Comparison of ENCODE assay signal across 24 mouse cellular contexts in genomic region chr13:49108119-49108846, GRCm38 (mm10). TPM values are rescaled to one million over a fixed set of nuclear protein-coding genes. Genes with fewer than 3 reads are reported as not detected.
DNase-seq lines count a peak whose midpoint lies in the region; ATAC-seq lines count a peak whose summit lies in the region.
"Had no signal": no experiment of that assay in that cellular context is flagged by ENCODE, and none has a peak within 500 bp of the region (broad histone marks: within the 10 kb centered on the region; RNA-seq: fewer than 3 reads in every experiment).

No protein-coding gene starts in this region.

- H3K9ac ChIP-seq in hindbrain, embryonic 13.5 days, result no peak overlapping the region
- H3K9ac ChIP-seq in hindbrain, embryonic 12.5 days, result no peak overlapping the region
- no peak overlapping the region for H3K9ac ChIP-seq in midbrain, embryonic 15.5 days
- H3K9ac ChIP-seq: embryonic facial prominence, embryonic 15.5 days; heart, embryonic 15.5 days had no signal

- H3K4me2 ChIP-seq in hindbrain, embryonic 13.5 days, result no peak overlapping the region
- H3K4me2 ChIP-seq in hindbrain, embryonic 12.5 days (replicated peaks), result no peak overlapping the region
- H3K4me2 ChIP-seq in midbrain, embryonic 15.5 days, result no peak overlapping the region
- H3K4me2 ChIP-seq: embryonic facial prominence, embryonic 15.5 days; heart, embryonic 11.5 days; heart, embryonic 15.5 days had no signal

- peaks cover 13% of the 10 kb centered on the region for H3K36me3 ChIP-seq in hindbrain, embryonic 13.5 days
- no peaks in the 10 kb centered on the region for H3K36me3 ChIP-seq in hindbrain, embryonic 12.5 days
- no peaks in the 10 kb centered on the region for H3K36me3 ChIP-seq in midbrain, embryonic 15.5 days (replicated peaks)
- H3K36me3 ChIP-seq: embryonic facial prominence, embryonic 15.5 days; G1E; heart, embryonic 15.5 days had no signal

- 83% methylated on average over 8 of the region's 8 CpGs for WGBS in hindbrain, embryonic 13.5 days
- 85% methylated on average over 8 of the region's 8 CpGs for WGBS in hindbrain, embryonic 12.5 days
- WGBS in midbrain, embryonic 15.5 days, result 85% methylated on average over 8 of the region's 8 CpGs

- peak; percentile 20 for DNase-seq in c-Kit-positive CD71-negative TER-119-negative erythroid progenitor cells, embryonic 14.5 days (ENCODE audit: low read depth)
- no peak for DNase-seq in gastrocnemius, postnatal 4 days (ENCODE audit: low spot score in 2 of 2)
- no peak for DNase-seq in thymus, postnatal 4 days
- DNase-seq: adrenal gland, postnatal 10 days; B cell, adult 2 months; cerebellum, adult 18-20 months; cerebellum, adult 9-11 months; cerebellum, postnatal 36 days; gastrocnemius, postnatal 14 days; heart, adult 2 months; kidney, adult 11 months had no signal

- no peaks in the 10 kb centered on the region for H3K27me3 ChIP-seq in hindbrain, embryonic 13.5 days
- no peaks in the 10 kb centered on the region for H3K27me3 ChIP-seq in hindbrain, embryonic 12.5 days
- H3K27me3 ChIP-seq in midbrain, embryonic 15.5 days (replicated peaks), result no peaks in the 10 kb centered on the region
- H3K27me3 ChIP-seq: embryonic facial prominence, embryonic 15.5 days; heart, embryonic 15.5 days had no signal

- no peak overlapping the region for H3K4me3 ChIP-seq in hindbrain, embryonic 13.5 days
- no peak overlapping the region for H3K4me3 ChIP-seq in hindbrain, embryonic 12.5 days
- H3K4me3 ChIP-seq in midbrain, embryonic 15.5 days, result no peak overlapping the region
- H3K4me3 ChIP-seq: embryonic facial prominence, embryonic 15.5 days; erythroblast, embryonic 14.5 days; forebrain, embryonic 10.5 days; heart, adult 2 months; heart, embryonic 15.5 days had no signal

- peaks cover 7% of the 10 kb centered on the region for H3K4me1 ChIP-seq in hindbrain, embryonic 13.5 days (replicated peaks)
- H3K4me1 ChIP-seq in hindbrain, embryonic 12.5 days, result no peaks in the 10 kb centered on the region
- H3K4me1 ChIP-seq in midbrain, embryonic 15.5 days, result peaks cover 8% of the 10 kb centered on the region; the same call in 1 of the 2 replicates

- no peak for ATAC-seq in hindbrain, embryonic 13.5 days (ENCODE audit: low FRiP score)
- no peak for ATAC-seq in hindbrain, embryonic 12.5 days (ENCODE audit: low FRiP score)
- ATAC-seq in hematopoietic stem cell, adult 5-6 weeks (replicated peaks in 1 of 2; ENCODE audit: insufficient read depth in 1 of 2, low FRiP score in 2 of 2, low TSS enrichment in 1 of 2, low read depth in 1 of 2, poor library complexity in 2 of 2, severe bottlenecking in 2 of 2), result peak; percentile 59 to 79
- no peak for ATAC-seq in midbrain, embryonic 15.5 days (replicated peaks)
- ATAC-seq: CD4-positive, CD25-positive, alpha-beta regulatory T cell, adult 4 months; forebrain, embryonic 14.5 days; hindbrain, postnatal 0 days had no signal

- no peaks in the 10 kb centered on the region for H3K9me3 ChIP-seq in hindbrain, embryonic 13.5 days
- no peaks in the 10 kb centered on the region for H3K9me3 ChIP-seq in hindbrain, embryonic 12.5 days (replicated peaks)
- no peaks in the 10 kb centered on the region for H3K9me3 ChIP-seq in midbrain, embryonic 15.5 days
- H3K9me3 ChIP-seq: embryonic facial prominence, embryonic 15.5 days; G1E; heart, embryonic 15.5 days had no signal

- 0 out of 2 replicates have a peak overlapping the region, but pooled peaks have one; percentile 23 for H3K27ac ChIP-seq in hindbrain, embryonic 13.5 days
- H3K27ac ChIP-seq in hindbrain, embryonic 12.5 days, result no peak overlapping the region
- H3K27ac ChIP-seq in midbrain, embryonic 15.5 days, result no peak overlapping the region
- H3K27ac ChIP-seq: embryonic facial prominence, embryonic 15.5 days; forebrain, embryonic 10.5 days; heart, adult 2 months; heart, embryonic 15.5 days; hindbrain, postnatal 0 days had no signal

RNA-seq across cellular contexts. Expression of gene Wnk2, which starts 39.5 kb away (rescaled TPM):
- polyA plus RNA-seq in hindbrain, embryonic 13.5 days (2015; fragmentation: Nextera tagmentation; extraction: Ambion mirVana), result 20.3 and 20.7 TPM in 2 replicates
- 16.0 and 16.2 TPM in 2 replicates for polyA plus RNA-seq in hindbrain, embryonic 12.5 days (2016; fragmentation: Nextera tagmentation; extraction: Ambion mirVana)
- not detected in 2 replicates for total RNA-seq in hematopoietic stem cell, adult 5-6 weeks (2017)
- 26.0 and 27.8 TPM in 2 replicates for polyA plus RNA-seq in midbrain, embryonic 15.5 days (2015; fragmentation: Nextera tagmentation; extraction: Ambion mirVana)
- 10 to 100 TPM; 53.8 to 57.2 TPM for total RNA-seq in gastrocnemius, postnatal 4 days (2021)
- polyA plus RNA-seq: CD4-positive, CD25-positive, alpha-beta regulatory T cell, adult 4 months; erythroblast, embryonic 14.5 days; G1E had no signal

Comparison
In these comparisons a context has a peak if more than half of its experiments do, and no peak if none do; other contexts are left out.
1. ATAC-seq: peak in hematopoietic stem cell, adult 5-6 weeks (2 of 2); none in hindbrain, embryonic 13.5 days (single experiment), hindbrain, embryonic 12.5 days (single experiment) and midbrain, embryonic 15.5 days (single experiment).